Mouse (Mus musculus) liver, adult 2 months (tissue): ENCODE measurements around the gene Cd163l1. TPM values are rescaled to one million over a fixed set of nuclear protein-coding genes. Genes with fewer than 3 reads are reported as not detected.

ENCODE experiments used
- DNase-seq: peaks from one replicate; pipeline ENCODE4 v3.0.0-alpha.2; 2011; ENCODE audit warnings: low read depth, low spot score; ENCODE audit errors: extremely low read depth
- H3K27ac ChIP-seq: fragments of 200-500 bp; replicated peaks from 2 replicates; pipeline ENCODE4 v1.5.1; 2012; ENCODE audit warnings: low read depth, mild to moderate bottlenecking, control low read depth, inconsistent platforms, low read length; ENCODE audit not compliant: insufficient read depth
- H3K27me3 ChIP-seq: fragments of 200-500 bp; 2 replicates; pipeline ENCODE4 v1.6.1; 2012; ENCODE audit warnings: mild to moderate bottlenecking, moderate library complexity, low read length, inconsistent platforms; ENCODE audit not compliant: control insufficient read depth, insufficient read depth
- H3K36me3 ChIP-seq: fragments of 200-500 bp; 2 replicates; pipeline ENCODE4 v1.6.1; 2012; ENCODE audit warnings: low read length, inconsistent platforms; ENCODE audit not compliant: control insufficient read depth, insufficient read depth
- H3K4me1 ChIP-seq: fragments of 200-500 bp; 2 replicates; pipeline ENCODE4 v1.6.1; 2011; ENCODE audit warnings: low read length; ENCODE audit not compliant: control insufficient read depth, insufficient read depth
- H3K4me3 ChIP-seq: fragments of 200-500 bp; 2 replicates; pipeline ENCODE4 v1.5.1; 2011; ENCODE audit warnings: low read depth, mild to moderate bottlenecking, control low read depth, low read length, moderate library complexity; ENCODE audit not compliant: insufficient read depth
- H3K79me2 ChIP-seq: fragments of 200-500 bp; 2 replicates; pipeline ENCODE4 v1.6.1; 2012; ENCODE audit warnings: inconsistent platforms, mild to moderate bottlenecking, low read length, moderate library complexity; ENCODE audit not compliant: control insufficient read depth, insufficient read depth
- H3K9ac ChIP-seq: fragments of 200-500 bp; 2 replicates; pipeline ENCODE4 v1.6.1; 2012; ENCODE audit warnings: low read depth, mild to moderate bottlenecking, control low read depth, inconsistent platforms, low read length
- CTCF ChIP-seq: fragments of 200-500 bp; IDR thresholded peaks from 2 replicates; pipeline ENCODE4 v1.5.1; 2011; ENCODE audit warnings: low read depth, low read length, control low read depth
- POLR2A ChIP-seq: fragments of 200-500 bp; IDR thresholded peaks from 2 replicates; pipeline ENCODE4 v1.6.1; 2011; ENCODE audit warnings: low read length, control low read depth; ENCODE audit not compliant: insufficient read depth; ENCODE audit errors: extremely low read depth
- WGBS: fragments of 180-500 bp; shearing (Covaris S2); methylation state at CpG from one replicate; pipeline ENCODE4 v1.1.7; 2018; 5-methylcytosine and 5-hydroxymethylcytosine counted together
- polyA plus RNA-seq: library from polyadenylated mRNA; depleted of rRNA; stranded (reverse); fragments of >200 nt; gene quantifications from 2 replicates; pipeline ENCODE4 v1.2.3, GENCODE M21; 2012; rRNA removed
- total RNA-seq: library from RNA; depleted of rRNA; stranded (reverse); fragments of >200 nt; gene quantifications from 2 replicates; pipeline ENCODE4 v1.2.3, GENCODE M21; 2014; rRNA removed

Cd163l1 gene
- total RNA-seq (not detected in 2 replicates), polyA plus RNA-seq (0.02 TPM in 1 of 2 replicates, not detected in the other)

DNA sequence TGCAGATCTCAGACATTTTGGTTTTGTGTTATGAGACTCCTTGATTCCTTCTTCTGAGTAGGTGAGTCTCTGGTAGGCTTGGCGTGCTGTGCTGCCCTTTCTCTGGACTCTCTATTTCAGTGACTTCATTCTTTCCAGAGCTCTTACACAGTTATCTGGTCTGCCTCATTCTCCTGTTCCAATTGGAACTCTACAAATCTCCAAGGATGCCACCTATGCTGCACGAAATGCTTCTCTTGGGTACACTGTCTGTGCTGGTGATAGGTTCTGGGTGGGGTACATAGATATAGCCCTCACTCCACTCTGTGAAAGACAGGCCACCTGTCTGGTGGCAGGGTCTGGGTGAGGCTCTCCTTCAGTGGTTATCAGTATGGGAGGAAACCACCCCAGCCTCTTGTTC, at the start of gene Cd163l1:
Gene Cd163l1 (plus strand): TSS at position 301 of the 400 bp plus-strand sequence.
- Histone ChIP-seq H3K4me3 (no peak within 1 kb of the TSS), H3K36me3 (no peaks in the 10 kb centered on the region), H3K27me3 (no peaks in the 10 kb centered on the region), H3K9ac (no peak within 1 kb of the TSS), H3K79me2 (no peaks in the 10 kb centered on the region), H3K4me1 (no peaks in the 10 kb centered on the region), H3K27ac (no peak within 1 kb of the TSS)
- no peak for TF ChIP-seq POLR2A
- TF ChIP-seq CTCF, result no peak
- 79% methylated on average over 2 of the region's 2 CpGs for WGBS
- DNase-seq, result no peak

DNA sequence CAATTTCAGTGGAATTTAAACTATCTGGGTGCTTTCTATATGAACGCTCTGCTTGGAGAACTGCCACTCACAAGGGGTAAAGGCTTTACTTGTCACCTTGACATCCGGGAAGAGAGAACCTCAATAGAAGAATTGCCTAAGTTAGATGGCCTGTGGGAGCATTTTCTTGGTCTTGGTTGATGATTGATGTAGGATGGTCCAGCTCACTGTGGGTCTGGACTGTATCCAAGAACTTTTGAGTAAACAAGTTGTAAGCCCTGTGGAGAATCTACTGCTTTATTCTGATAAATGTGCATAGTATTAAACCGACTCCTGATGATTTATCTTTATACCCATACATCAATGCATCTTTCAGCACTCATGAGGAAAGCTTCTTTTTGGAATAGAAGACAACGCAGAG, 48.7 kb upstream of the Cd163l1 start:
- DNase-seq, result no peak
- H3K79me2 ChIP-seq, result no peaks in the 10 kb centered on the region
- no peak overlapping the region for H3K27ac ChIP-seq
- no peak overlapping the region for H3K9ac ChIP-seq
- no peaks in the 10 kb centered on the region for H3K4me1 ChIP-seq
- no peak for TF ChIP-seq CTCF
- no peak for TF ChIP-seq POLR2A
- no peak overlapping the region for H3K4me3 ChIP-seq
- WGBS, result 83% methylated on average over 4 of the region's 4 CpGs
- no peaks in the 10 kb centered on the region for H3K27me3 ChIP-seq
- no peaks in the 10 kb centered on the region for H3K36me3 ChIP-seq

DNA sequence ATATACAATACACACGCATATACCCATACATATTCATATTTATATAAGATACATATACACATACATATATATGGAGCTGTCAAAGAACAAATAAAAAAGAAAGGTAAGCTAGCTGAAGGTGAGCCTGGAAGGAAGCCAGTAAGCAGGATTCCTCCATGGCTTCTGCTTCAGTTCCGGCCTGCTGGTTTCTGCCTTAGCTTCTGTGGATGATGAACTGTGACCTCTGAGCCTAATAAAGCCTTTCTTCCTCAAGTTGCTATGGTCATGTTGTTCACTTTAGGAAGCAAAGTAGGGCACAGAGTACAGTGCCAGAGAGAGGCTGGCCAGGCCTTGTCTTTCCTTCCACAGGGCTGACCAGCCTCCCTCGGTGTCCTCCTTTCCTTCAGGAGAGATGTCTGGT, 47.2 kb upstream of the Cd163l1 start:
- Histone ChIP-seq H3K27me3 (no peaks in the 10 kb centered on the region), H3K27ac (no peak overlapping the region), H3K79me2 (no peaks in the 10 kb centered on the region), H3K36me3 (no peaks in the 10 kb centered on the region), H3K9ac (no peak overlapping the region), H3K4me3 (no peak overlapping the region), H3K4me1 (no peaks in the 10 kb centered on the region)
- WGBS, result 95% methylated on average over 3 of the region's 3 CpGs
- no peak for DNase-seq
- TF ChIP-seq CTCF (no peak), POLR2A (no peak)

DNA sequence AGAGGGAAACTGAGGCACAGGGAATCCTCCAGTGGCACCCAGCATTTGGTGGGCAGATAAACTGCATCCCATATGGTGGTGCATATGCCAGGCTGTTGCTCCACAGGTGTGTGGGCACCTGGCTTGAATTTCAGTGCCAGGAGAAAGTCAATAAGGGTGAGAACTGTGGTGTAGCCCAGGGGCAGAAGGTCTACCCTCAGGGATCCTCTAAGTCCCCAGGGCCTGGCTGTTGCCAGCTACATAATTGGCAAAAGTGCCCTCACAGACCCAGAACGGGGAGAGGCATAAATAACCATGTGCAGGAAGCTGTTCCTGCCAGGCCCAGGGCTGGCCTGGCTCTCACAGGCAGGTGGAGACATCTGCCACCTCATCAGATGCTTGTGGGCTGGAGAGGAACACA, 45.1 kb upstream of the Cd163l1 start, which contains the start of gene Olfr523:
Gene Olfr523 (plus strand): TSS at position 282 of the 400 bp plus-strand sequence.
- H3K4me1 ChIP-seq, result no peaks in the 10 kb centered on the region
- no peaks in the 10 kb centered on the region for H3K36me3 ChIP-seq
- H3K9ac ChIP-seq, result no peak within 1 kb of the TSS
- no peaks in the 10 kb centered on the region for H3K79me2 ChIP-seq
- no peak within 1 kb of the TSS for H3K4me3 ChIP-seq
- H3K27me3 ChIP-seq, result no peaks in the 10 kb centered on the region
- H3K27ac ChIP-seq, result no peak within 1 kb of the TSS
- TF ChIP-seq POLR2A, result no peak
- TF ChIP-seq CTCF, result no peak
- DNase-seq, result no peak
- WGBS, result 37% methylated on average over 1 of the region's 1 CpGs

DNA sequence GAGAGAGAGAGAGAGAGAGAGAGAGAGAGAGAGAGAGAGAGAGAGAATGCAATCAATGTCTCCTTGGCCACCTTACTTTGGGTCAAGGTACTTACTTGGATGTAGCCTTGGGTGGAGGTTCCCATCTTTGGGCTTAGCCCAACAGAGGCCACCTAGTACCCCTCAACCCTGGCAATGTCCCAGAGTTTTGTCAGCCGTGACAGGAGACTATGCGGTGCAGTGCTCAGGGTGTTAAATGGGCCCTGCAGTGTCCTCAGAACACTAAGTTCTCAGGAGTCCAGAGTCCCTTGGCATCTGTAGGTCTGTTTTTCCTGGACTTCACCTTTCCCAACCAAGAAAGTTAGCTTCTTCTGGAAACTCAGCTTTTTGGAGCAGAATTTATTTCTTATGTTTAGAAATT, 38.9 kb upstream of the Cd163l1 start:
- Histone ChIP-seq H3K27ac (no peak overlapping the region), H3K27me3 (no peaks in the 10 kb centered on the region), H3K9ac (no peak overlapping the region), H3K4me3 (no peak overlapping the region), H3K36me3 (no peaks in the 10 kb centered on the region), H3K79me2 (no peaks in the 10 kb centered on the region), H3K4me1 (no peaks in the 10 kb centered on the region)
- DNase-seq, result no peak
- WGBS, result 85% methylated on average over 2 of the region's 2 CpGs
- TF ChIP-seq POLR2A, result no peak
- no peak for TF ChIP-seq CTCF

GRCm38 (mm10) chr7:140180692-140181091, 37.4 kb upstream of the Cd163l1 start:
- 70% methylated on average over 2 of the region's 2 CpGs for WGBS
- no peak overlapping the region for H3K4me3 ChIP-seq
- H3K27ac ChIP-seq, result no peak overlapping the region
- H3K9ac ChIP-seq, result no peak overlapping the region
- H3K27me3 ChIP-seq, result no peaks in the 10 kb centered on the region
- H3K4me1 ChIP-seq, result no peaks in the 10 kb centered on the region
- no peaks in the 10 kb centered on the region for H3K36me3 ChIP-seq
- TF ChIP-seq CTCF (no peak), POLR2A (no peak)
- DNase-seq, result no peak
- no peaks in the 10 kb centered on the region for H3K79me2 ChIP-seq
